Mouse (Mus musculus) right cerebral cortex, adult 18-20 months (tissue): Measurements from ENCODE around the gene Cox20.
"Not testable (repeated sequence)": the region's sequence is repeated elsewhere in the genome, so short reads cannot be mapped to it uniquely, and the experiment has no call there.

Source experiments
- DNase-seq: peaks from one replicate; pipeline ENCODE4 v3.0.0; 2022; ENCODE audit warnings: mixed read lengths

Gene Cox20

DNA sequence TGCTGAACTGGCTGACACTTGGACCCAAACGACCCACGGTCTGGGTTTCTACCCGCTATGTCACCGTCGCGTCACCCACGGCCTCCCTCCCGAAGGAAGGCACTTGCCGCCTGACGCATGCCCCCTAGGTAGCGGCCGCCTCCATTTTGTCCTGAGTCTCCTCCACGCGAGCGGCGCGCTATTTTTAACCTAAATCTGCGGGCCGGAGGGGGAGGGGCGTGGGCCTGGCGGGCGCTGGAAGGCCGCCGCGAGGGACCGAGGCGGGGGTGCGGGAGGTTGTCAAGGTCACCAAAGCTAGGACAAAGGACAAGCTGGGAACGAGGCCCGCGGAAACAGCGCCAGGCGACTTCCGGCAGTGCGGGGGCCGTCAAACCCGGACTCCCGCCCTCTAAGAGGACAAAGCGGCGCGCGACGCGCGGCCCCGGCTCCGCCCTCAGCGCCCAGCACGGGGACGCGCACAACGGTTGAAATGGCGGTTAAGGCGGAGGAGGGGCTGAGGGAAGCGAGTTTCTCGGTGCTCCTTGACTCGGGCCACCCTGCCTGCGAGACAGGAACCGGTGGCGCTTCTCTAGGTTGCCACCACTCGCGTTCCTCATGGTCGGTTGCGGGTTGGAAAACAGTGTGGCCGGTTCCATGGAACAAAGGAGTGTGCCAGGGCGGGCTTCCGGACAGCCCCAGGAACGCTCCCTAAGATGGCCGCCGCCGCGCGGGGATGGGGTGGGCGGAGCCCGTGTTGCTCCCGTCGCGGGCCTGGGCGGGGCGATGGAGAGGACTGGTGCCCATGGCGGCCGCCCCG, at the start of gene Cox20:
Gene Cox20 (plus strand): TSS at position 742 of the 796 bp plus-strand sequence.
- DNase-seq, result peak; percentile 96

DNA sequence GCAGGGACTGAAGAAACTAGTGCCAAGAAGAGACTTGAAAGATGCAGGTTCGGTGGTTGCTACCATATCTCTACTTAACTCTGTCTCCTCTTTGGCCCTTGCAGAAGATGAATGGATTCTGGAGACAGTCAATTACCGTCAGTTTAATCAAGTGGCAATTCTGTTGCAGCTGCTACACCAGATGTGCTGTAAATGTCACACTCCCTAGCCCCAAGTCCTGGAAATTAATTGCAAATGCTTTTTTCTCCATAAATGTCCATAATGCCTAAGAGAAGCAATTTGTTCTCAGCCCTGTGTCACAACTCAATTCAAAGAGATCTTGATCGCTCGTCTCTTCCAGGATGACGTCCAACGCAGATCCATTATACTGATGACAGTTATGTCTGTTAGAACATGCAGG, 48.3 kb upstream of the Cox20 start:
- no peak for DNase-seq

DNA sequence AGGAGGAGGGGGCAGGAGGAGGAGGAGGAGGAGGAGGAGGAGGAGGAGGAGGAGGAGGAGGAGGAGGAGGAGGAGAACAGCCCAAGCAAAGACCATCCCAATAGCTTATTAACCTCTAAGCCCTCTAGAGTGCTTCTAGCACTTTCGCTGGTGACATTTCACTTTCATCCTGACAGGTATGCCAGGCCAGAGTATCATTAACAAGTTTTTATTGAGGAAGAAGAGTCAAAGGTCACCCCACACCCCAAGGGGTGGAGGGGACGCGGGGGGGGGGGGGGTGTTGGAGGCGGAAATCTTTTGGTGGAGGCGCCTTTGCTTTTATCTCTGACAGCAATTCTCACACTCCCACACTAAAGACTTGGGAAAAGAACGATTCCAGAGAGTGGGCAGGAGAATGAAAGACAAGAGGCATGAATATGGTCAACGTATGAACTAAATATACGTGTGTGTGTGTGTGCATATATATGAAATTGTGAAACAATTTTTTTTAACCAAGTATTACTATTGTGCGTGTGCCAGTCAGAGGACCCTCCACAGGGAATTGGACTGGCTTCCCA, 43.7 kb upstream of the Cox20 start:
- peak; percentile 28 for DNase-seq

DNA sequence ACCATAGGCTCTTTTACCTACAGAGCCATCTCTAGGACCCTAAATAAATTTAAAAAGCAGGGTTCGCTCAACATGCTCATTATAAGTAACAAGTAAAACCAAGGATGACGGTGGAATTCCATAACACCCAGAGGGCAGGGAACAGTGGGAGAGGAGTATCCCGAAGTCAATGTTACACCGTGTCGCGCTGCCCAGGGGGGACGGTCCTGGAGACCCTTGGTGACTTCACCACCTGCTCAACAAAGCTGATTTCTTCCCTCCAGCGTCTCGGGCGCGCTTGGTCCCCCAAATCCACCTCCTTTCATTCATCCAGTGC, 43.2 kb upstream of the Cox20 start:
- DNase-seq, result no peak

DNA sequence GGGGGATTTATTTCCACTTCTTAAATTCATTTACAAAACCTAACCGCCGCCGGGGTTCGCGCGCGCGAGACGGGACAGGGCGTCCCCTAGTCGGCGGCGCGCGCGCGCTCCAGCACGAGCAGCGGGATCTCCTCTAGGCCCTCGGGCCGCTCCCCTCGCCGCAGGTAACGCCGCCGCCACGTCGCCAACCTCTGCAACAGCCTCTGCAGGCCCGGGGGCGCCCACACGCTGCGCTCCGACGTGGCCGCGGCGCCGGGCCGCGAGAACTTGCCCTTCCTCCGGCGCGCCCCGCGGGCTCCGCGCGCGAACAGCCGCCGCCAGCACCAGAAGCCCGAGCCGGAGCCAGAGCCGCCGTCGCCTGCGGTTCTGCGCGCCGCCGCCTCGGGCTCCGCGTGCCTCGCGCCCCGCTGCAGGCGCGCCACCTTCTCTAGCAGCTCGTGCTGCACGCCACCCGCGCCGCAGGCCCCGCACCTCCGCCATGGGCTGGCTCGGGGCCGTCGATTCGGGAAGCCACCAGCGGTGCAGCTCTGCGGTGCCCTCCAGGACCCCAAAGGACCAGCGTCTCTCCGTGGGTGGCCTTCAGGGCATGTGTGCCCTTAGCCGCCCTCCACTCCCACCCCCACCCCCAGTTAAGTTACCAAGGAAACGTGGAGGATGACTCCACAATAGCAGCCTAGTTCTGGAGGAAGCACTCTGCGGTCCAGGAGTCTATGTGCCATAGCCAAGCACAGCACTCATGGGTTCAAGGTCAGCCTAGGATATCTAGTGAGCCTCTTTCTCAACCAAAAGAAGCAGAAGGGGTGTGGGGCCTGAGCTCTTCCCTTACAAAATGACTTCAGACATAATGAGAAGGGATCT, 42.6 kb upstream of the Cox20 start:
- peak; percentile 83 for DNase-seq

DNA sequence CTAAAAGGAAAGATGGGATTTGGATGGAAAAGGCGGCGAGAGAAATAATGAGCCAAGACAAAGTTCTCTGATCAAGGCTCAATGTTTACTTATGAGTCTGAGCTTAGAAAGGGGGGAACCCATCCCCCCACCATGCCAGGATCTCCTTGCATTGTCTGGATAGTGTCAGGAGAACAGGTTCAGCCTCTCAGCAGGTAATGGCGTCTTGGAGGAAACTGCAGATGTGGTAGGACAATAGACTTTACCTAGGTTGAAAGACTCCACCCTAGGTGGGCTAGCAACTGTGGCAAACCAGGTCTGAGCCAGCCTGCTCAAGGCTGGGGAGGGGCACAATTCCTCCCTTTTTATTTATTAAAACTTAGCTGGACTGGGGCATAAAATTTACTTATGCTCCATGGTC, 35.6 kb upstream of the Cox20 start:
- not testable (repeated sequence) for DNase-seq

DNA sequence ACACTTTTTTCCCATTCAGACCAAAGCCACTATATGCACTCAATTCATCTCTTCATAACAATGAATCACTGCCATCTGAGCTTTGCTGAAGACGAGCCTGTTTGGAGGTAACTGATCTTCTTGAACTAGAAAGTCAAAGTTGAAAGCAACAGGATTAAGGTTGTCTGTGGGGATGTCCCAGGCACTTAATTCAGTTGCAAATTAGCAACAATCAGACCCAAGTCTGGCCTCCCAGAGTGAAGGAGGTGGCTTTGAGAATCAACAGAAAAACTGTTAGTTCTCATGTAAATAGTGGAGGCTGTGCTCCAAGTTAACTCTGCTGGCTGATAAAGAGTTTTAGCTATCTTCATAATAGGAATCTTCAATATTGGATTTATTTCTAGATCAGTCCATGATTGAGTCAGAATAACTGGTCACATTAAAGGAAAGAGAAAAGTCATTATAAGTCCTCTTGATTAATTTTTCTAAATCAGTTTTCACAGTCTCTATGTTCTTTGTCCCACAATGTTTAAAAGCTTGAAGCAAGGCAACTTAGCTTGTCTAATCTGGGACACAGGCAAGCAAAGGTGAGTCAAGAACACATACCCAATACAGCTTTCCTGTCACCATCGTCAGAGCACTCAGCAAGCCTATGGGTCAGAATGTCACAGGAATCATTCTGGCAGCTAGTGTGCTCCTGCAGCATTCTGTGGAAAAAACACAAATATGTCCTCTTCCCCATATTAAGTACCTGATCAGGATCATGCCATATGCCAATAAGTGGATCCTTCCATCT, 34.8 kb upstream of the Cox20 start:
- DNase-seq, result no peak

DNA sequence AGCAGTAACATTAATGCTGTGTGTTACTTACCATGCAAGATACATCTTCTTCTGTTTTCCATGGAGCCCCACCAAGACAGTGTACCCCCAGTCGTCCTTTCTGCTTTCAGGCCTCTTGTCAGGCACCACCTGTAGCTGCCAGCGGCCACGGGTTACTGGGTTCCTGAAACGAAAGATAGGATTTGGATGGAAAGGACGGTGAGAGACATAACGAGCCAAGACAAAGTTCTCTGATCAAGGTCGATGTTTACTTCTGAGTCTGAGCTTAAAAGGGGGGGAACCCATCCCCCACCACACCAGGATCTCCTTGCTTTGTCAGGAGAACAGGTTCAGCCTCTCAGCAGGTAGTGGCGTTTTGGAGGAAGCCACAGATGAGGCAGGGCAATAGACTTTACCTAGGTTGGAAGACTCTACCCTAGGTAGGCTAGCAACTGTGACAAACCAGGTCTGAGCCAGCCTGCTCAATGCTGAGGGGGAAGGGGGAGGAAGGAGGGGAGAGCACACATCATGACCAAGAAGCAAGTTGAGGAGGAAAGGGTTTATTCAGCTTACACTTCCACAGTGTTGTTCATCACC, 31.2 kb upstream of the Cox20 start:
- no peak for DNase-seq

DNA sequence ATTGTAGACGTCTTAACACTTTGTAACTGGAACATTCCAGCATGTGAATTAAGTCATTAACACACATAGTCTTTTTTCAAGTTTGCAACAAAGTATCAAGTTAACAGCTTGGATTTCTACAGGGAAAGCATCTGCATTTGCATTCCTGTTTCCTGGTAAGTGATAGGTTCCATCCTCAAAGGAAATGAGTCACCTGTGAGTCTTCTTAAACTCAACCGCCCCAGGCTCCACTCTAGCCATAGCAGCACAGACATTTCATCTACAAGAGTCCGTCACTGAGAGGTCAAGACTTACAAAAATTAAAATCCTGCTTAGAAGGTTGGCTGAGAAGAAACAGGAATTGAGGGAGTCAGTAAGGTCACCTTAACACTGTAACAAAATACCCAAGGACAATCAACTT, 27.2 kb upstream of the Cox20 start:
- no peak for DNase-seq

DNA sequence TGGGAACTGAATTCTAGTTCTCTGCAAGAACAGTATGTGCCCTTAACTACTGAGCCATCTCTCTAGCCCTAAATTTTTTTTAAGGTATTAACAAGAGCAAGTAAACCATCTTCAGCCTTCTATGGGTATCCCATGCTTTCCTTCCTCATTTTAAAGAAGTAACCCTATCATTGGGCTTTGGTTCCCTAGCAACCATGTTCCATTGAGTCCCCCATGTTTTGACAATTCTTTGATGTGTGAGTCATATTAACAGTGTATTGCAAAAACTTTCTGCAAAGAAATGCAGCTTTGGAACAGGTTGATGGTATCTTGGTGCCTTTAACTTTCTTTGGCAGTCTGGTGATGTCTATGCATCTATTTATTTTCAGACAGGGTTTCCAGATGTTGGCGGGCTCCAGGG, 24.9 kb upstream of the Cox20 start:
- no peak for DNase-seq

DNA sequence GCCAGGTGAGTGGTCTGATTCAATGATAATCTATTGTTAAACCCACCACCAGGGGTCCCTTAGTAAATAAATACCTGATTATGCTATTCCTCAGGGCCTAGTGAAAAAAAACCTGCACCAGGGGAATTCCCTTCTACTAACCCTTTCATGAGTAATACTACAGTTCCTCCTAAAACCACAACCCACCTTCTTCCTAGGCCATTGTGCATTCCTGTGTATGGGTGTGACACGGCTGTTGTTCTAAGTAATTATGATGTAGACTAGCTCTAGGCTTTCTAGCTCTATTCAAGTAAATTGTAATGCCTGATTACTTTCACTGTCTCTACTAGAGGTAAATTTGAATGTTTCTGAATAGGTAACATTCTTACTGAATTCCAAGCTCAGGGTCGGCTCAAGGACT, 17.7 kb upstream of the Cox20 start:
- not testable (repeated sequence) for DNase-seq

DNA sequence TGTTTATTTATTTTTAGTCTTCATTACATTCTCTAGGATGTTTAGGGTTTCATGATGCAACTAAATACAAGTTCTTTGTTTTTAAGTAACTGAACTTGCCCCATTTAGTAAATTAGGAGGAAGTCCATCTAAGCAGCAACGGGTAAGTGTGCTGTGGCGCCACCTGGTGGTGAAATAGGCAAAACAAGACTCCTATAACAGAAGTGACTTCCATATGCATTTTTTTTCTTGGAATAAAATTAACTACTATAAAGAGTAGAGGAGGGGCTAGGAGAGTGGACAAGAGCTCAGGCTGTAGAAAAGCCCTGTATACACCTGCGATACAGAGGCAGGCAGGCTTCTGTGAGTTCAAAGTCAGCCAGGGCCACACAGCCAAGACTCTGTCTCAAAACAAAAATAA, 15.5 kb upstream of the Cox20 start:
- peak; percentile 71 for DNase-seq

DNA sequence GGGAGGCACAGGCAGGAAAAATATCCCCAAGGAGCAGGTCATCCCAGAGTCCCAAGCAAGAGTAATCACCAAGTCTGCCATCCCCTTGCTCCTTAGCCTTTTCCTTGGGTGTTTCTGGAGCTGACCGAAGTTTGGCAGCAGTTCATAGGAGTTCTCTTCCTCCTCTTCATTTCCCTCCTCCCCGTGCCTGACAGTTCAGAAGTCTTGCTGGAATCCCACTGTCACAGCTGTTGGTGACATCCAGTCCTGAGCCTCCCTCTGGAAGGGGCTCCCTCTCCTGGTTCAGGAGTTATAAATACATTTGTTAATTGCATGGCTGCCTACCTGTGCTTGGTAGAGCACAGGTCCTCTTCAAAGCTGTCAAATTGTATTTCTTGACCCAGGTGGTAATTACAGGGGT, 9.4 kb upstream of the Cox20 start:
- DNase-seq, result no peak

DNA sequence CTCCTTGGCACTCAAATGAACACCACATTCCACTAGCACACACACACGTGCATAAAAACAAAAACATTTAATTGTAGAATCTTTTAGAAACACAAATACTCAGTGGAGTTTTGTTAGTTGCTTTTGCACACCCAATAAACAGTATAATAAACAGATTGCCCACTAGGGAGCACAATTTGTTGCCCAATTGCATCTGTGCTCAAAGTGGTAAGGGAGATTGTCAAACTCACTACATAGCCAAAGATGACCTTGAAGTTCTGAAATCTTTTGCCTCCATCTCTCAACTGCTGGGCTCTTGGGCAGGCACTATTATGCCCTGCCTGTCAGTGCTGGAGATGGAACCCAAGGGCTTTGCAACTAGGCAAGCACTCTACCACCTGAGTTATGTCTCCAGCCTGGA, 8.8 kb upstream of the Cox20 start:
- no peak for DNase-seq

DNA sequence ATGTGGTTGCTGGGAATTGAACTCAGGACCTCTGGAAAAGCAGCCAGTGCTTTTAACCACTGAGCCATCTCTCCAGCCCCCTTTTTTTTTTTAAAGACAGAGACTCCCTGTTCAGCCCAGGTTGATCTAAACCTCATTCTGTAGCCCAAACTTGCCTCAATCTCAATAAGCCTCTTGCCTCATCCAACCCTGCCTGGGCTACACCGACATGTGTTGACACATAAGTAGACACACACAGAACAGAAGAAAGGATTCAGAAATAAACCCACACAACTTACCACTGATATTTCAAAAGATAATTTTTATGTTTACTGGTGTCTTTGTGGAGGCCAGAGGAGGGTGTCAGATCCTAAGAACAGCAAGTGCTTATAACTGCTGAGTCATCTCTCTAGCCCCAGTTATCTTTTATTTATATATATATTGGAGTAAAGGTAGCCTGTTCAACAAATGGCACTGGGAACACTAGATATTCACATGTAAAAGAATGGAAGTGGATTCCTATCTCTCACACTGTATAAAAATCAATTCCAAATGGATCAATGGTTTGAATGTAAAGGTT, 5.8 kb upstream of the Cox20 start:
- no peak for DNase-seq

DNA sequence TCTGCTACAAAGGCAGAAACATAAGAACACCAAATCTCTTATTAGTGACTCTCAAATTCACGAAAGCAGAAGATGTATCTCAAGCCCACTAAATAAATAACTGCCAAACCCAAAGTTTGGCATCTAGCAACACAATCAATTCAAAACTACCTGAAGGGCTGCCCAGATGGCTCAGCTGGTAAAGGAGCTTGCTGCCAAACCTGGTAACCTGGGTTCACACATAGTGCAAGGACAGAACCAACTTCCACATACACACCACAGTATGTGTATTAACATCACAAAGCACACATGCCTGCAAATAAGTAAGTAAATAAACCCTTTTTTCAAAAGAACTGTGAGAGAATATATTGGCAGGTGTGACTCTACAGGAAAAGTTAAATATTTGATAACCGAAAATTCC, 4.7 kb upstream of the Cox20 start:
- no peak for DNase-seq

DNA sequence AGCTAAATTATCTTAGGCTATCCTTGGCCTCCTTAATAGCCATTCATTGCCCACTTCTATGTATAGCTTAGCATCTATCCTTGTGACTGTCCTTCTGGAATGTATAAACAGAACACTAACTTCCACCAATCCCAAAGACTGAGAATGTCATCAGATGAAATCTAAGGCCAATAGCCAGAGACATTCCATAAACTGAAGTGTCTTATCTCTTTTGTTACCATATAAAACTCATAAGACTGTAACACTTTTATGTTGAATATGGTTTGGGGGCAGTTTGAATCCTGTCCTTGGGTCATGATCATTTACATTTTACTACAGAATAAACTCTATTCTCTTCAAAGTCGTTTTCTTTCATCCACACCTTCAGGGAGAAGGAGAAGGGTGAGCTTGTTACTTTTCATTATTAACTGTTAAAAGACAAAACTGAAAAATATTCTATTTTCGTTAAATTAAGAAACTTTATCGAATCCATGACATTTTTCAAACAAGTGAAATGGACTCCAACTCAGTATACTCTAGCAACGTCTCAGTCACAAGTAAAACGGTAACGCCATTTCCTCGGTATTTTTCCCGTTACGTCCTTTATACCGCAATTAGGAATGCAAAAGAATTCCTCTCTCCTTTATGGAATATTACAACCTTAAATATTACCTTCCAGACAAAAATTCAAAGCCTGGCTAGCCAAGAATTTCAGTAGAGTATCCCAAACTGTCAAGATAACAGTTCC, 1.5 kb upstream of the Cox20 start:
- DNase-seq, result no peak

DNA sequence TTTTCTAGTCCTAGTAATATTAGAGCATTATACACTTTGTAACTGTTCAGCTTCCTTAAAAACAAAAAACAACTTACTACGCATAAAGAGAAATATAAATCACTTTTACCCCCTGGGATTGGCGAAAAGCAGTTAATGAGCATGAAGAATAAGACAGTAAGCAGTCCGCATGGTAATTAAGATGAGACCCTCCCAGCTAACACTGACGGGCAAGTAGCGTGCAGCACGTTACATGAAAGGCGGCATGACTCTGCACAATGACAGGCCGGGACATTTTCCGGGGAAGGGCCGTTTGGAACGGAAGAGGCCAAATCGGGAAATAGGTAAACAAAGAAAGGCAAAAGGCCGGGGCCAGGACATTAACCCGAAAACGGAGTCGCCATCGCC, 935 bp upstream of the Cox20 start:
- no peak for DNase-seq

DNA sequence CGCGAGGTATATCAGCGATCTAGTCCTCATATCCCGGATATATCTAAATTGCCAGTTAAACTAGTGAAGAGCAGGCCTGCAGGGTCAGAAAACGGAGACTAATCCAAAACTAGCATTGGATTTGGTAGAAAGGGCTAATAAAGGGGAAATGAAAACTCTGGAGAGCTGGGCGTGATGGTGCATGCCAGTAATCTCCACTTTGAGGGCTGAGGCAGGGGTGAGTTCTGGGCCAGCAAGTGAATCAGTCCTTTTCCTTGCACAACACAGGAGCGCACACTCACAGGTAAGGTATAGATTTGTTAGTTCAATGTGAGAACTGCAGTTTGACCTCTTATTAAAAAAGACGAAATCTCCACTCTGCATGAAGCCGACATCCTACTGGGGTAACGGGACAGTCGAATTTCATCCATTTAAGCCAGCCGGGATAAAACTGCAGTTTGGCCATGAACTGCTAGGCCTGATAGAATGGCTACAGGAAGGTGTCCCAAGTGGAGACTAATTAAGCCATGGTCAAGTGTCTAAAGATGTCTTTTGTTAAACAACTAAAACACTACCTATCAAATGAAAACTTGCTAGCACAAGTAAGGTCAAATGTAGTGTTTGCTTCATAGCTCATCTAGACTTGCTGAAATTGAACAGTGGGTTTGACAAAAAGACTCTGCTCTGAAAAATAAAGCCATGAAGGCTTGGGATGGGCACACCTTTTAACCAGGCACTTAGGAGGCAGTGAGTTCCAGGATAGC, 536 bp downstream of the Cox20 start:
- DNase-seq, result no peak

DNA sequence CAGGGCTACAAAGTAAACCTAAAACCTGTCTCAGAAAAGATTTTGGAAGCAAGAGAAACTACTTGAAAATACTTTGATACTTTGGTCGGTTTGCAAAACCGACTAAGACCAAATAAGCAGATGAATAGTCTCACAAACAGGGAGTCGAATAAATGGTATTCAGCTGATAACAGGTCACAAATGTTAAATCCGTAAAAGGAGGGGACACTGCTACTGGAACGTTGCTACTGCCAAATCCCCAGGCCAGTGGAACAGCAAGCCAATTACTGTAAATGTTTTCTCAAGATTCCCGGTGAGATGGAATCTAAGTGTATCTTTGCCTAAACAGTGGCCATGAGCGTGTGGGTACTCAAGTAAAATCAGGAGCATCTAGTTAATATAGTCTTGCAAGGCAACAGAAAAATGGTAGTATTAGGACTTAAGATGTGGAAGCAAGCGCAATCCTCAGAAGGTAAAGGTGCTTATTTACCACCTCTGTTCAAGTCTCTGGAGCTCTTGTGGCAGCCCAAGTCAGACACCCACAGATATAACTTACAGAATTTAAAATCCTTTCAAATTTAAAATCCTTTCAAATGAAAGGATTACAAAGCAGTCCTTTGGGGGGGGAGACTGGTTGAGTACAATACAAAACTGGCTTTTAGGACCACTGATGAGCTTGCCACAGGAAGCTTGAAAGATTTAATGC, 1.2 kb downstream of the Cox20 start:
- no peak for DNase-seq
